Mouse (Mus musculus) ovary, postnatal 10 days (tissue): Measurements from ENCODE around the gene Slit1.

ENCODE experiments used
- DNase-seq: peaks from one replicate; pipeline ENCODE4 v3.0.0; 2022; ENCODE audit warnings: low spot score

Gene Slit1

GRCm38 (mm10) chr19:41655089-41655783 lies 88.2 kb downstream of the Slit1 start:
- DNase-seq: no peak

GRCm38 (mm10) chr19:41651967-41652366 lies 91.5 kb downstream of the Slit1 start:
- DNase-seq: no peak

GRCm38 (mm10) chr19:41649394-41649793 lies 94.1 kb downstream of the Slit1 start:
- no peak for DNase-seq

GRCm38 (mm10) chr19:41646947-41647631 lies 96.4 kb downstream of the Slit1 start:
- peak; percentile 57 for DNase-seq

GRCm38 (mm10) chr19:41643010-41643409 lies 100.5 kb downstream of the Slit1 start:
- DNase-seq: no peak

- DNase-seq: no peak
Measured at GRCm38 (mm10) chr19:41634999-41635398, 108.5 kb downstream of the Slit1 start.

GRCm38 (mm10) chr19:41634099-41634498 lies 109.4 kb downstream of the Slit1 start:
- no peak for DNase-seq

- DNase-seq: no peak
Measured at GRCm38 (mm10) chr19:41629532-41629931, 113.9 kb downstream of the Slit1 start.

- DNase-seq: no peak
Measured at GRCm38 (mm10) chr19:41628970-41629369, 114.5 kb downstream of the Slit1 start.

GRCm38 (mm10) chr19:41620366-41621092 lies 122.9 kb downstream of the Slit1 start:
- no peak for DNase-seq

- no peak for DNase-seq
Measured at GRCm38 (mm10) chr19:41618771-41619385, 124.6 kb downstream of the Slit1 start.

GRCm38 (mm10) chr19:41618153-41618657 lies 125.3 kb downstream of the Slit1 start:
- no peak for DNase-seq

- no peak for DNase-seq
Measured at GRCm38 (mm10) chr19:41617102-41617501, 126.4 kb downstream of the Slit1 start.

GRCm38 (mm10) chr19:41616274-41616673 lies 127.2 kb downstream of the Slit1 start:
- DNase-seq: no peak

GRCm38 (mm10) chr19:41615606-41616224 lies 127.8 kb downstream of the Slit1 start:
- no peak for DNase-seq

GRCm38 (mm10) chr19:41613325-41614087 lies 130.0 kb downstream of the Slit1 start:
- no peak for DNase-seq

- DNase-seq: no peak
Measured at GRCm38 (mm10) chr19:41611683-41612082, 131.8 kb downstream of the Slit1 start.

- DNase-seq: no peak
Measured at GRCm38 (mm10) chr19:41606208-41606987, 137.1 kb downstream of the Slit1 start.

GRCm38 (mm10) chr19:41600647-41601046 lies 142.8 kb downstream of the Slit1 start:
- DNase-seq: no peak

GRCm38 (mm10) chr19:41597170-41597894 lies 146.1 kb downstream of the Slit1 start:
- DNase-seq: no peak
